Mouse (Mus musculus): ENCODE data around the gene Ost4. TPM values are rescaled to one million over a fixed set of nuclear protein-coding genes. Genes with fewer than 3 reads are reported as not detected.

Ost4 gene
- total and polyA plus RNA-seq, 2 experiments from 2014 or later = 116 to 190 TPM

- H3K27ac ChIP-seq (ENCODE audit: low read depth, low read length) = peak overlapping the region; percentile 21; the same call in 1 of the 2 replicates
- DNase-seq = no peak
- no peaks in the 10 kb centered on the region for H3K27me3 ChIP-seq (ENCODE audit: insufficient read depth, low read length)
- TF ChIP-seq CTCF (IDR thresholded peaks at IDR 0.05; ENCODE audit: low read depth) = no peak
- WGBS = 71% methylated on average over 9 of the region's 9 CpGs
- H3K36me3 ChIP-seq (ENCODE audit: insufficient read depth) = no peaks in the 10 kb centered on the region
- ATAC-seq = peak; percentile 7; the same call in 1 of the 2 replicates
- H3K9me3 ChIP-seq (ENCODE audit: low read length) = no peaks in the 10 kb centered on the region
- H3K4me3 ChIP-seq (ENCODE audit: low read depth, low read length) = no peak overlapping the region
- H3K4me1 ChIP-seq (ENCODE audit: insufficient read depth) = no peaks in the 10 kb centered on the region
- peak overlapping the region; percentile 15; the same call in 1 of the 2 replicates for H3K9ac ChIP-seq
- no peak overlapping the region for H3K4me2 ChIP-seq (ENCODE audit: low read depth)
Observed at GRCm38 (mm10) chr5:30915456-30915855, 7.9 kb upstream of the Ost4 start.

- no peak overlapping the region for H3K27ac ChIP-seq (ENCODE audit: low read depth, low read length)
Observed at GRCm38 (mm10) chr5:30914849-30915248, 7.3 kb upstream of the Ost4 start.

DNA sequence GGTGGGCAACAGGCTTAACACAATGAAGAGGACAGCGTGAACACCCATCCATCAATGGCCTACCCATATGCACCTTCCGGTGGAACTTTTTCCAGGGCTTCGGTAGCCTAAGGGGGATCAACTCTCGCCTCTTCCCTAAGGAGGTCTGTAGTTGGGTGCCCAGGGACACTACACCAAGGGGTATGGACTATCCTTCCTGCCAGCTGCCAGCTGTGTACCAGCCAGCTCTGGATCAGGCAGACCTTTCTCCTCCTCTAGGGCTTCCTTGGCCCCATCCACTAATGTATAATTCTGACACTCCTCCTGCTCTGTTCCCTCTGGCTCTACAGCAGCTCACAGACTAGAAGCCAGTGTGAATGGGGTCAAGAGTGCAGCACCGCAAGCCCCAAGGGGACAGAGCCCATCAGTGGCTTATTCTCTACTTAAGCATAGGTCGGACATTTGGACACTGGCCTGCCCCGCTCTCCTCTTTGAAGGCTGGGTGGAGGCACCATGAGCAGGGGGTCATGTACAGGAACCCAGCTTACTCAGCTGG, 6.6 kb upstream of the Ost4 start:
- no peak for ATAC-seq
- TF ChIP-seq CTCF (IDR thresholded peaks at IDR 0.05; ENCODE audit: low read depth) = no peak
- Histone ChIP-seq H3K36me3 (ENCODE audit: insufficient read depth) (no peaks in the 10 kb centered on the region), H3K9ac (no peak overlapping the region), H3K4me1 (ENCODE audit: insufficient read depth) (no peaks in the 10 kb centered on the region), H3K4me2 (ENCODE audit: low read depth) (no peak overlapping the region), H3K4me3 (ENCODE audit: low read depth, low read length) (no peak overlapping the region), H3K27ac (ENCODE audit: low read depth, low read length) (no peak overlapping the region), H3K27me3 (ENCODE audit: insufficient read depth, low read length) (no peaks in the 10 kb centered on the region), H3K9me3 (ENCODE audit: low read length) (no peaks in the 10 kb centered on the region)
- 86% methylated on average over 7 of the region's 7 CpGs for WGBS
- DNase-seq = no peak

More at GRCm38 (mm10) chr5:30914849-30915248, 7.3 kb upstream of the Ost4 start:
- H3K36me3 ChIP-seq (ENCODE audit: insufficient read depth) = no peaks in the 10 kb centered on the region
- H3K4me1 ChIP-seq (ENCODE audit: insufficient read depth) = no peaks in the 10 kb centered on the region
- no peak overlapping the region for H3K4me2 ChIP-seq (ENCODE audit: low read depth)
- H3K9me3 ChIP-seq (ENCODE audit: low read length) = no peaks in the 10 kb centered on the region
- no peak for TF ChIP-seq CTCF (IDR thresholded peaks at IDR 0.05; ENCODE audit: low read depth)
- no peak for ATAC-seq
- H3K27me3 ChIP-seq (ENCODE audit: insufficient read depth, low read length) = no peaks in the 10 kb centered on the region
- H3K9ac ChIP-seq = no peak overlapping the region
- no peak overlapping the region for H3K4me3 ChIP-seq (ENCODE audit: low read depth, low read length)
- no peak for DNase-seq
- 86% methylated on average over 6 of the region's 6 CpGs for WGBS

GRCm38 (mm10) chr5:30913060-30913841, 5.7 kb upstream of the Ost4 start, which contains the start of gene Emilin1:
Emilin1 (plus strand) TSS chr5:30913402.
- H3K9ac ChIP-seq = no peak within 1 kb of the TSS
- no peaks in the 10 kb centered on the region for H3K9me3 ChIP-seq (ENCODE audit: low read length)
- no peaks in the 10 kb centered on the region for H3K27me3 ChIP-seq (ENCODE audit: insufficient read depth, low read length)
- DNase-seq (no peak), ATAC-seq (no peak)
- H3K36me3 ChIP-seq (ENCODE audit: insufficient read depth) = no peaks in the 10 kb centered on the region
- H3K4me2 ChIP-seq (ENCODE audit: low read depth) = no peak within 1 kb of the TSS
- peaks cover 1% of the 10 kb centered on the region for H3K4me1 ChIP-seq (ENCODE audit: insufficient read depth)
- WGBS = 33% methylated on average over 13 of the region's 13 CpGs
- H3K27ac ChIP-seq (ENCODE audit: low read depth, low read length) = peak within 1 kb of the TSS; percentile 6; the same call in 1 of the 2 replicates
- H3K4me3 ChIP-seq (ENCODE audit: low read depth, low read length) = no peak within 1 kb of the TSS
- no peak for TF ChIP-seq CTCF (IDR thresholded peaks at IDR 0.05; ENCODE audit: low read depth)

DNA sequence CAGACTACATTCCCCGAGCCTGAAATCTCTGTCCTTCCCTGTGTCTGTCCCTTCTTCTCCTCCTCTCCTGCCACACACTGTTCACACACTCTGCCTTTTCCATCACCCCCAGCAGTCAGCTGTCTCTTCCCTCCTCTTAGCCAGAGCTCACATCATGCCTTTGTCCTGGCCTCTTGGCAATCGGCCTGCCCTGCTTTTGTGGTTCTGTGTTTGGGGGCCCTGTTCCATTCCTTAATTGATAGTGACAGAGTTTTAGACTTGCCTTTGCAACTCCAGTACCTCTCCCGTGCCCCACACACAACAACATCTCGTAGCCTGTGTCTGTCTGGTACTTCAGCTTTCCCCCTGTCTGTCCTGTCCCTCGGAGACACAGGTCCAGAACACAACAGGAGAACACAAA, 4.6 kb upstream of the Ost4 start:
- WGBS = 36% methylated on average over 5 of the region's 5 CpGs
- Histone ChIP-seq H3K27ac (ENCODE audit: low read depth, low read length) (no peak overlapping the region), H3K4me2 (ENCODE audit: low read depth) (no peak overlapping the region), H3K4me3 (ENCODE audit: low read depth, low read length) (no peak overlapping the region), H3K4me1 (ENCODE audit: insufficient read depth) (peaks cover 6% of the 10 kb centered on the region), H3K9me3 (ENCODE audit: low read length) (no peaks in the 10 kb centered on the region), H3K36me3 (ENCODE audit: insufficient read depth) (no peaks in the 10 kb centered on the region), H3K9ac (no peak overlapping the region), H3K27me3 (ENCODE audit: insufficient read depth, low read length) (no peaks in the 10 kb centered on the region)
- TF ChIP-seq CTCF (IDR thresholded peaks at IDR 0.05; ENCODE audit: low read depth) = no peak
- ATAC-seq (no peak), DNase-seq (no peak)

DNA sequence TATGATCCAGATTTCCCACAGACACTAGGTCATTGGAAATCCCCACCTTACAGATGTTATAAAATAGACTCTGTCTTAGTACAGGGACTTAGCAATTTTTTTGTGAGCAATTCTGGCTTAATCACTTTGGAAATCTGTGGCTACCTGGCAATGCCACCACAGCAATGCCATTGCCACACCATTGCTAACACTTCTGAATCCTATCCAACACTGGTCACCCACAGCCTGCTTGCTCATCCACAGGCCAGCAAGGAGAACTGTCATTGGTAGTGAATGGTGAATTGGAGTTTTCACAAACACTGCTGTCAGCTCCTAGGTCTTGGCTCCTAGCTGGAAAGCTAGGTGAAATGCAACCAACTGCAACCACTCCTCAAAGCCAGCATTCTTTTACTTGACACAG, 2.9 kb upstream of the Ost4 start:
- H3K27ac ChIP-seq (ENCODE audit: low read depth, low read length) = no peak overlapping the region
- ATAC-seq (no peak), DNase-seq (no peak)
- H3K9ac ChIP-seq = no peak overlapping the region
- peaks cover 8% of the 10 kb centered on the region for H3K36me3 ChIP-seq (ENCODE audit: insufficient read depth)
- no peaks in the 10 kb centered on the region for H3K27me3 ChIP-seq (ENCODE audit: insufficient read depth, low read length)
- TF ChIP-seq CTCF (IDR thresholded peaks at IDR 0.05; ENCODE audit: low read depth) = no peak
- no peak overlapping the region for H3K4me2 ChIP-seq (ENCODE audit: low read depth)
- H3K9me3 ChIP-seq (ENCODE audit: low read length) = no peaks in the 10 kb centered on the region
- no peak overlapping the region for H3K4me3 ChIP-seq (ENCODE audit: low read depth, low read length)
- H3K4me1 ChIP-seq (ENCODE audit: insufficient read depth) = peaks cover 10% of the 10 kb centered on the region

GRCm38 (mm10) chr5:30909863-30910262, 2.3 kb upstream of the Ost4 start:
- H3K4me3 ChIP-seq (ENCODE audit: low read depth, low read length) = no peak overlapping the region
- no peak overlapping the region for H3K4me2 ChIP-seq (ENCODE audit: low read depth)
- no peak overlapping the region for H3K9ac ChIP-seq
- DNase-seq (no peak), ATAC-seq (no peak)
- H3K9me3 ChIP-seq (ENCODE audit: low read length) = no peaks in the 10 kb centered on the region
- WGBS = 85% methylated on average over 7 of the region's 7 CpGs
- H3K4me1 ChIP-seq (ENCODE audit: insufficient read depth) = peaks cover 10% of the 10 kb centered on the region
- no peaks in the 10 kb centered on the region for H3K27me3 ChIP-seq (ENCODE audit: insufficient read depth, low read length)
- H3K36me3 ChIP-seq (ENCODE audit: insufficient read depth) = peaks cover 14% of the 10 kb centered on the region
- no peak for TF ChIP-seq CTCF (IDR thresholded peaks at IDR 0.05; ENCODE audit: low read depth)
- H3K27ac ChIP-seq (ENCODE audit: low read depth, low read length) = no peak overlapping the region
